8 mouse cellular contexts compared by ENCODE assay signal in the genomic region with DNA sequence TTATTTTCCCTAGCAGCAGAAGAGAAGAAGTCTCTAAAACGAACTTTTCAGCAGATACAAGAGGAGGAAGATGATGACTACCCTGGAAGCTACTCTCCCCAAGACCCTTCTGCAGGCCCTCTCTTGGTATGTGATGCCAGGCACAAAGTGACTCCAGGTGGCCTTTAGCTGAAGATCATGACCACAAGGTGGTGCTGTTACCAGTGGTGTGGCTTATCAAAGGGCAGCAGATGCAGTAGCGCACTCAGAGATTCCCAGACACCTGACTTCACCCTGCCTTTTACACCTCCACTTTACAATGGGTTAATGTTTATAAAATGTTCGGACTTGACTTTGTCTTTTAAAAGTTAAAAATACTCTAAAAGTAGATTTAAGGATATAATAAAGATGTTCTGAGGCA. TPM values are rescaled to one million over a fixed set of nuclear protein-coding genes. Genes with fewer than 3 reads are reported as not detected.
A peak's percentile ranks its signal among the peaks of the same experiment; 100 is the strongest.
DNase-seq lines count a peak whose midpoint lies in the region; ATAC-seq and TF ChIP-seq lines count a peak whose summit lies in the region.

No protein-coding gene starts in this region.

- H3K9me3 ChIP-seq in midbrain, embryonic 10.5 days (replicated peaks), result no peaks in the 10 kb centered on the region
- no peaks in the 10 kb centered on the region for H3K9me3 ChIP-seq in midbrain, embryonic 15.5 days
- no peaks in the 10 kb centered on the region for H3K9me3 ChIP-seq in heart, embryonic 10.5 days

- peak; percentile 72 for TF ChIP-seq CTCF in liver, adult 2 months (IDR thresholded peaks at IDR 0.05; ENCODE audit: low read depth, low read length)

- no peak for TF ChIP-seq POLR2A in liver, adult 2 months (IDR thresholded peaks at IDR 0.05; ENCODE audit: extremely low read depth, insufficient read depth, low read length)

- H3K4me3 ChIP-seq in midbrain, embryonic 10.5 days, result no peak overlapping the region
- H3K4me3 ChIP-seq in midbrain, embryonic 15.5 days, result no peak overlapping the region
- H3K4me3 ChIP-seq in heart, embryonic 10.5 days, result no peak overlapping the region
- no peak overlapping the region for H3K4me3 ChIP-seq in liver, adult 2 months (ENCODE audit: insufficient read depth, low read depth, low read length)

- no peaks in the 10 kb centered on the region for H3K27me3 ChIP-seq in midbrain, embryonic 10.5 days (ENCODE audit: low read depth, poor library complexity, severe bottlenecking)
- no peaks in the 10 kb centered on the region for H3K27me3 ChIP-seq in midbrain, embryonic 15.5 days (replicated peaks)
- no peaks in the 10 kb centered on the region for H3K27me3 ChIP-seq in heart, embryonic 10.5 days (ENCODE audit: insufficient read depth, poor library complexity, severe bottlenecking)
- H3K27me3 ChIP-seq in liver, adult 2 months (ENCODE audit: control insufficient read depth, insufficient read depth, low read length), result no peaks in the 10 kb centered on the region

- H3K27ac ChIP-seq in midbrain, embryonic 10.5 days (replicated peaks), result no peak overlapping the region
- no peak overlapping the region for H3K27ac ChIP-seq in midbrain, embryonic 15.5 days
- H3K27ac ChIP-seq in heart, embryonic 10.5 days, result no peak overlapping the region
- no peak overlapping the region for H3K27ac ChIP-seq in liver, adult 2 months (replicated peaks; ENCODE audit: insufficient read depth, low read depth, low read length)

- no peak overlapping the region for H3K4me2 ChIP-seq in midbrain, embryonic 15.5 days

- DNase-seq in midbrain, embryonic 10.5 days (ENCODE audit: low spot score), result peak; percentile 36
- DNase-seq in NIH3T3 (ENCODE audit: low read depth), result peak; percentile 62
- DNase-seq in cerebellum, adult 18-20 months, result peak; percentile 77 to 78
- DNase-seq in heart, embryonic 10.5 days (ENCODE audit: low spot score), result peak; percentile 80
- peak; percentile 64 for DNase-seq in liver, adult 2 months (ENCODE audit: extremely low read depth, low read depth, low spot score)
- peak; percentile 57 to 64 for DNase-seq in right cerebral cortex, adult 2 months (ENCODE audit: low spot score in 2 of 2)

- no peaks in the 10 kb centered on the region for H3K4me1 ChIP-seq in midbrain, embryonic 10.5 days
- no peaks in the 10 kb centered on the region for H3K4me1 ChIP-seq in midbrain, embryonic 15.5 days
- peaks cover 6% of the 10 kb centered on the region; the same call in 1 of the 2 replicates for H3K4me1 ChIP-seq in heart, embryonic 10.5 days
- H3K4me1 ChIP-seq in liver, adult 2 months (ENCODE audit: control insufficient read depth, insufficient read depth, low read length), result no peaks in the 10 kb centered on the region

- H3K36me3 ChIP-seq in midbrain, embryonic 10.5 days, result peaks cover 94% of the 10 kb centered on the region
- H3K36me3 ChIP-seq in midbrain, embryonic 15.5 days (replicated peaks), result peaks cover 41% of the 10 kb centered on the region
- H3K36me3 ChIP-seq in heart, embryonic 10.5 days, result peaks cover 78% of the 10 kb centered on the region
- peaks cover 42% of the 10 kb centered on the region for H3K36me3 ChIP-seq in liver, adult 2 months (ENCODE audit: control insufficient read depth, insufficient read depth, low read length)

- 69% methylated on average over 3 of the region's 3 CpGs for WGBS in midbrain, embryonic 10.5 days
- 76% methylated on average over 3 of the region's 3 CpGs for WGBS in midbrain, embryonic 15.5 days
- WGBS in heart, embryonic 10.5 days, result 60% methylated on average over 3 of the region's 3 CpGs
- 43% methylated on average over 3 of the region's 3 CpGs for WGBS in liver, adult 2 months

- no peaks in the 10 kb centered on the region; the same call in 1 of the 2 replicates for H3K79me2 ChIP-seq in liver, adult 2 months (ENCODE audit: control insufficient read depth, insufficient read depth, low read length)

- no peak overlapping the region for H3K9ac ChIP-seq in midbrain, embryonic 15.5 days
- no peak overlapping the region for H3K9ac ChIP-seq in liver, adult 2 months (ENCODE audit: low read depth, low read length)

- no peak for ATAC-seq in midbrain, embryonic 15.5 days (replicated peaks)
- no peak for ATAC-seq in activated CD4-positive, CD25-positive, alpha-beta regulatory T cell, adult 4 months

RNA-seq across cellular contexts. Expression of a gene that starts 19.6 kb away (rescaled TPM):
- polyA plus RNA-seq in midbrain, embryonic 10.5 days (2016; fragmentation: Nextera tagmentation; extraction: Ambion mirVana), result 56.6 and 60.8 TPM in 2 replicates
- 34.7 and 36.6 TPM in 2 replicates for polyA plus RNA-seq in midbrain, embryonic 15.5 days (2015; fragmentation: Nextera tagmentation; extraction: Ambion mirVana)
- polyA plus RNA-seq in heart, embryonic 10.5 days (2016; fragmentation: Nextera tagmentation; extraction: Ambion mirVana), result 36.9 and 42.1 TPM in 2 replicates
- total RNA-seq in liver, adult 2 months (2014; rRNA removed), result 6.8 and 8.3 TPM in 2 replicates
- polyA plus RNA-seq in liver, adult 2 months (2012; rRNA removed), result 12.8 and 14.2 TPM in 2 replicates
- 10 to 100 TPM; 17.8 to 24.9 TPM for polyA plus RNA-seq in activated CD4-positive, CD25-positive, alpha-beta regulatory T cell, adult 4 months (2017; shearing (Covaris generic))

RNA-seq across cellular contexts. Expression of a gene that starts 19.7 kb away (rescaled TPM):
- polyA plus RNA-seq in midbrain, embryonic 10.5 days (2016; fragmentation: Nextera tagmentation; extraction: Ambion mirVana), result 41.6 and 43.4 TPM in 2 replicates
- 17.4 and 19.5 TPM in 2 replicates for polyA plus RNA-seq in midbrain, embryonic 15.5 days (2015; fragmentation: Nextera tagmentation; extraction: Ambion mirVana)
- 30.5 and 35.1 TPM in 2 replicates for polyA plus RNA-seq in heart, embryonic 10.5 days (2016; fragmentation: Nextera tagmentation; extraction: Ambion mirVana)
- 8.2 and 8.9 TPM in 2 replicates for total RNA-seq in liver, adult 2 months (2014; rRNA removed)
- 7.6 and 9.0 TPM in 2 replicates for polyA plus RNA-seq in liver, adult 2 months (2012; rRNA removed)
- 10 to 100 TPM; 22.3 to 26.4 TPM for polyA plus RNA-seq in activated CD4-positive, CD25-positive, alpha-beta regulatory T cell, adult 4 months (2017; shearing (Covaris generic))
